In genomic region chr6:21924150-21924549, GRCm38 (mm10) we compare ENCODE assay signal across 19 mouse cellular contexts. TPM values are rescaled to one million over a fixed set of nuclear protein-coding genes. Genes with fewer than 3 reads are reported as not detected.
DNase-seq lines count a peak whose midpoint lies in the region; ATAC-seq and TF ChIP-seq lines count a peak whose summit lies in the region.
"Had no signal": no experiment of that assay in that cellular context is flagged by ENCODE, and none has a peak within 500 bp of the region (broad histone marks: within the 10 kb centered on the region; RNA-seq: fewer than 3 reads in every experiment).

No protein-coding gene starts in this region.

- H3K36me3 ChIP-seq in midbrain, postnatal 0 days (ENCODE audit: insufficient read depth, low read length), result no peaks in the 10 kb centered on the region
- no peaks in the 10 kb centered on the region for H3K36me3 ChIP-seq in midbrain, embryonic 16.5 days (ENCODE audit: control insufficient read depth, insufficient read depth, low read length)
- H3K36me3 ChIP-seq: heart, embryonic 10.5 days; midbrain, embryonic 15.5 days; neural tube, embryonic 12.5 days had no signal

- no peak overlapping the region for H3K9ac ChIP-seq in midbrain, postnatal 0 days (replicated peaks; ENCODE audit: low read length, poor library complexity, severe bottlenecking)
- no peak overlapping the region for H3K9ac ChIP-seq in midbrain, embryonic 16.5 days (ENCODE audit: low read depth, low read length)
- H3K9ac ChIP-seq: midbrain, embryonic 15.5 days; neural tube, embryonic 12.5 days had no signal

- WGBS in midbrain, postnatal 0 days, result 30% methylated on average over 1 of the region's 1 CpGs
- WGBS in midbrain, embryonic 16.5 days, result 26% methylated on average over 1 of the region's 1 CpGs

- no peak overlapping the region for H3K4me2 ChIP-seq in midbrain, postnatal 0 days (ENCODE audit: low read depth, low read length, poor library complexity, severe bottlenecking)
- H3K4me2 ChIP-seq in midbrain, embryonic 16.5 days (ENCODE audit: low read length), result no peak overlapping the region
- H3K4me2 ChIP-seq: midbrain, embryonic 15.5 days; neural tube, embryonic 12.5 days had no signal

- H3K4me3 ChIP-seq in layer of hippocampus, adult 2 months, result no peak overlapping the region
- no peak overlapping the region for H3K4me3 ChIP-seq in midbrain, postnatal 0 days (ENCODE audit: low read depth, low read length)
- no peak overlapping the region for H3K4me3 ChIP-seq in midbrain, embryonic 16.5 days (ENCODE audit: low read depth, low read length)
- H3K4me3 ChIP-seq: heart, embryonic 10.5 days; midbrain, embryonic 15.5 days; neural tube, embryonic 12.5 days had no signal

- TF ChIP-seq CTCF in layer of hippocampus, adult 2 months (conservative IDR thresholded peaks at IDR 0.05), result peak; percentile 43
- TF ChIP-seq CTCF in midbrain, postnatal 0 days (IDR thresholded peaks at IDR 0.05), result peak; percentile 7; the same call in 1 of the 2 replicates

- H3K4me1 ChIP-seq in midbrain, postnatal 0 days (ENCODE audit: insufficient read depth, low read length), result no peaks in the 10 kb centered on the region
- no peaks in the 10 kb centered on the region for H3K4me1 ChIP-seq in midbrain, embryonic 16.5 days (ENCODE audit: control insufficient read depth, insufficient read depth, low read length)
- H3K4me1 ChIP-seq: heart, embryonic 10.5 days; midbrain, embryonic 15.5 days; neural tube, embryonic 12.5 days had no signal

- no peak for ATAC-seq in midbrain, postnatal 0 days (ENCODE audit: low FRiP score)
- no peak for ATAC-seq in midbrain, embryonic 16.5 days
- ATAC-seq: midbrain, embryonic 15.5 days had no signal

- no peaks in the 10 kb centered on the region for H3K27me3 ChIP-seq in midbrain, postnatal 0 days (ENCODE audit: insufficient read depth, low read length)
- no peaks in the 10 kb centered on the region for H3K27me3 ChIP-seq in midbrain, embryonic 16.5 days (ENCODE audit: control insufficient read depth, insufficient read depth, low read depth, low read length)
- H3K27me3 ChIP-seq: midbrain, embryonic 15.5 days; neural tube, embryonic 12.5 days had no signal

- DNase-seq in embryo, embryonic 11 days, result peak; percentile 20
- DNase-seq in embryo, embryonic 10 days (ENCODE audit: low spot score), result no peak
- DNase-seq in layer of hippocampus, adult 2 months (ENCODE audit: low spot score in 2 of 2), result no peak
- no peak for DNase-seq in layer of hippocampus, adult 11-12 months (ENCODE audit: low spot score)
- no peak for DNase-seq in midbrain, postnatal 0 days (ENCODE audit: low spot score)
- no peak for DNase-seq in spleen, postnatal 14 days (ENCODE audit: low spot score in 2 of 2)
- DNase-seq in urinary bladder, postnatal 36 days (ENCODE audit: low spot score in 2 of 2), result no peak
- DNase-seq: adrenal gland, postnatal 36 days; B cell, adult 2 months; cerebellum, adult 9-10 months; gastrocnemius, postnatal 14 days; kidney, postnatal 10 days; layer of hippocampus, adult 9-11 months; liver; right cerebral cortex, postnatal 25 days had no signal

- H3K9me3 ChIP-seq in midbrain, postnatal 0 days (ENCODE audit: low read length), result no peaks in the 10 kb centered on the region
- H3K9me3 ChIP-seq in midbrain, embryonic 16.5 days (replicated peaks; ENCODE audit: control insufficient read depth, low read length, poor library complexity, severe bottlenecking), result no peaks in the 10 kb centered on the region
- H3K9me3 ChIP-seq: heart, embryonic 10.5 days; midbrain, embryonic 15.5 days; neural tube, embryonic 12.5 days had no signal

- H3K27ac ChIP-seq in layer of hippocampus, adult 2 months, result no peak overlapping the region
- no peak overlapping the region for H3K27ac ChIP-seq in midbrain, postnatal 0 days (ENCODE audit: low read depth, low read length)
- H3K27ac ChIP-seq in midbrain, embryonic 16.5 days (ENCODE audit: low read length), result no peak overlapping the region
- H3K27ac ChIP-seq: heart, embryonic 10.5 days; midbrain, embryonic 15.5 days; neural tube, embryonic 12.5 days had no signal

RNA-seq across cellular contexts. Expression of gene Ing3, which starts 25.2 kb away (rescaled TPM):
- 10 to 100 TPM; 28.2 to 28.8 TPM for total RNA-seq in layer of hippocampus, adult 2 months (2021)
- 14.5 and 25.2 TPM in 2 replicates for total RNA-seq in midbrain, postnatal 0 days (2014; rRNA removed)
- polyA plus RNA-seq in midbrain, postnatal 0 days (2015; fragmentation: Nextera tagmentation; extraction: Ambion mirVana), result 40.6 and 50.0 TPM in 2 replicates
- polyA plus RNA-seq in midbrain, embryonic 16.5 days (2015; fragmentation: Nextera tagmentation; extraction: Ambion mirVana), result 44.2 and 50.0 TPM in 2 replicates
